Mouse (Mus musculus): ENCODE data around the gene Nol9. TPM values are rescaled to one million over a fixed set of nuclear protein-coding genes. Genes with fewer than 3 reads are reported as not detected.
A peak's percentile ranks its signal among the peaks of the same experiment; 100 is the strongest.

Nol9 gene
- total and polyA plus RNA-seq, 3 experiments, result 80.3 to 114 (median 80.9) TPM

- peak overlapping the region; percentile 50 for H3K9ac ChIP-seq (ENCODE audit: control insufficient read depth, low read depth, low read length, poor library complexity, severe bottlenecking)
- DNase-seq (ENCODE audit: low read depth, low spot score), result peak; percentile 84
- peaks cover 6% of the 10 kb centered on the region; the same call in 1 of the 2 replicates for H3K79me2 ChIP-seq (ENCODE audit: control insufficient read depth, insufficient read depth, low read length, poor library complexity)
- peaks cover 5 to 25% of the 10 kb centered on the region in 2 experiments for H3K4me1 ChIP-seq (ENCODE audit: control insufficient read depth in 1 of 2, insufficient read depth in 2 of 2, low read length in 2 of 2)
- H3K27ac ChIP-seq (ENCODE audit: control insufficient read depth, low read depth, low read length), result peak overlapping the region; percentile 42
- peak overlapping the region; percentile 30 to 52 for H3K4me3 ChIP-seq (ENCODE audit: control insufficient read depth in 1 of 2, insufficient read depth in 1 of 2, low read depth in 2 of 2, low read length in 2 of 2)
- no peaks in the 10 kb centered on the region for H3K27me3 ChIP-seq (ENCODE audit: control insufficient read depth in 1 of 2, insufficient read depth in 2 of 2, low read length in 2 of 2)
- H3K36me3 ChIP-seq (ENCODE audit: control insufficient read depth in 1 of 2, insufficient read depth in 2 of 2, low read length in 2 of 2), result peaks cover 0 to 18% of the 10 kb centered on the region in 2 experiments; a peak in 2 of 4 replicates
- no peaks in the 10 kb centered on the region for H3K9me3 ChIP-seq (replicated peaks; ENCODE audit: insufficient read depth, low read length)
- TF ChIP-seq TCF12 (IDR thresholded peaks at IDR 0.05; ENCODE audit: low read depth, low read length) (peak; percentile 98), ETS1 (IDR thresholded peaks at IDR 0.05; ENCODE audit: low read depth, low read length) (peak; percentile 94), MYB (IDR thresholded peaks at IDR 0.05; ENCODE audit: low read depth, low read length) (peak; percentile 73), TAL1 (IDR thresholded peaks at IDR 0.05; ENCODE audit: low read length) (peak; percentile 84), MAZ (IDR thresholded peaks at IDR 0.05; ENCODE audit: low read depth, low read length) (peak; percentile 86; the same call in 1 of the 2 replicates), SIN3A (IDR thresholded peaks at IDR 0.05; ENCODE audit: low read length) (peak; percentile 82), JUND (IDR thresholded peaks at IDR 0.05; ENCODE audit: low read depth, low read length) (no peak), MAX (IDR thresholded peaks at IDR 0.05; ENCODE audit: low read length) (peak; percentile 18; the same call in 1 of the 2 replicates), EP300 (IDR thresholded peaks at IDR 0.05; ENCODE audit: low read depth in 1 of 2, low read length in 2 of 2) (peak; percentile 85 to 93), BHLHE40 (IDR thresholded peaks at IDR 0.05; ENCODE audit: borderline replicate concordance, low read depth, low read length) (peak; percentile 75; the same call in 1 of the 2 replicates), MAFK (IDR thresholded peaks at IDR 0.05; ENCODE audit: borderline replicate concordance, low read depth, low read length) (peak; percentile 67; the same call in 1 of the 2 replicates), MXI1 (IDR thresholded peaks at IDR 0.05; ENCODE audit: low read depth, low read length) (peak; percentile 63), CHD2 (IDR thresholded peaks at IDR 0.05; ENCODE audit: low read length) (no peak), MYC (IDR thresholded peaks at IDR 0.05; ENCODE audit: low read depth, low read length) (no peak), RCOR1 (IDR thresholded peaks at IDR 0.05; ENCODE audit: low read depth, low read length) (peak; percentile 99), CTCF (IDR thresholded peaks at IDR 0.05 in 2 of 3, conservative IDR thresholded peaks at IDR 0.05 in 1 of 3; ENCODE audit: control insufficient read depth in 1 of 3, insufficient read depth in 1 of 3, low read depth in 2 of 3, low read length in 3 of 3, poor library complexity in 1 of 3, severe bottlenecking in 1 of 3) (no peak), GATA1 (IDR thresholded peaks at IDR 0.05; ENCODE audit: low read depth, low read length) (peak; percentile 98)
These were observed 44.6 kb upstream of the Nol9 start for GRCm38 (mm10) chr4:151994228-151995171.

Measured in MEL (cell line).